Mouse (Mus musculus): ENCODE data around the gene Olfr12.

- TF ChIP-seq FLI1 (IDR thresholded peaks at IDR 0.05; ENCODE audit: low read length) (no peak), GATA1 (IDR thresholded peaks at IDR 0.05; ENCODE audit: borderline replicate concordance, low read length) (no peak)
Observed at GRCm38 (mm10) chr1:92653179-92653578, 35.6 kb downstream of the Olfr12 start.
